Mouse (Mus musculus) C3H10T1/2 (cell line): ENCODE measurements around the gene Ly86. TPM values are rescaled to one million over a fixed set of nuclear protein-coding genes. Genes with fewer than 3 reads are reported as not detected.

ENCODE experiments used
- polyA plus RNA-seq, 2 experiments: library from polyadenylated mRNA; unstranded; fragments of >200 nt; fragmentation: generic; extraction: Trizol; gene quantifications; one replicate each; pipeline ENCODE4 v1.2.1; 2012; ENCODE audit warnings: missing spikeins in 2 of 2

The Ly86 gene
- polyA plus RNA-seq = not detected

GRCm38 (mm10) chr13:37344909-37345772 is at the start of gene Ly86:
Gene Ly86 (plus strand): TSS chr13:37345208.

